Mouse (Mus musculus) B cell, adult 67 days (primary cell): ENCODE measurements around the gene Tex50. TPM values are rescaled to one million over a fixed set of nuclear protein-coding genes. Genes with fewer than 3 reads are reported as not detected.

ENCODE experiments used
- total RNA-seq, 2 experiments: library from RNA; stranded (reverse); gene quantifications; 4 replicates each; pipeline ENCODE4 v1.2.4; 2023

The Tex50 gene
- total RNA-seq = not detected

GRCm38 (mm10) chr1:161159214-161159613, at the start of gene Tex50:
TSS of gene Tex50 (minus strand) at chr1:161159314.

GRCm38 (mm10) chr1:161142531-161143159, 16.5 kb downstream of the Tex50 start, which contains the start of gene Ankrd45:
TSS of gene Ankrd45 (plus strand) at chr1:161142691.

GRCm38 (mm10) chr1:161130726-161131664, 28.1 kb downstream of the Tex50 start, which contains the start of gene Klhl20:
TSS of gene Klhl20 (minus strand) at chr1:161131511.

Other genes with a start within 250 kb of the Tex50 start
- 1 to 10 TPM; 3.3 to 4.2 TPM for gene Serpinc1, start 180.7 kb downstream of the Tex50 start, total RNA-seq
- 10 to 100 TPM; 42.6 to 57.3 TPM for gene Zbtb37, start 124.5 kb downstream of the Tex50 start, total RNA-seq
- 10 to 100 TPM; 15.3 TPM for gene Dars2, start 88.7 kb downstream of the Tex50 start, total RNA-seq
- 1 to 10 TPM; 9.0 to 9.2 TPM for gene Cenpl, start 88.6 kb downstream of the Tex50 start, total RNA-seq
- gene Klhl20, start 27.8 kb downstream of the Tex50 start, total RNA-seq = 10 to 100 TPM; 29.1 to 33.5 TPM
- gene Ankrd45, start 16.6 kb downstream of the Tex50 start, total RNA-seq = not detected
- gene Prdx6, start 91.9 kb upstream of the Tex50 start, total RNA-seq = 10 to 100 TPM; 83.7 to 98.7 TPM
- gene Tnfsf4, start 236.1 kb upstream of the Tex50 start, total RNA-seq = not detected